Mouse (Mus musculus) ES-E14 (cell line): ENCODE measurements around the gene Gm10024. TPM values are rescaled to one million over a fixed set of nuclear protein-coding genes. Genes with fewer than 3 reads are reported as not detected.
"Not testable (repeated sequence)": the region's sequence is repeated elsewhere in the genome, so short reads cannot be mapped to it uniquely, and the experiment has no call there.

Source experiments
- DNase-seq: peaks from one replicate; pipeline ENCODE4 v3.0.0-alpha.2; 2013; ENCODE audit warnings: low read depth, low spot score
- H3K27ac ChIP-seq: 2 replicates; pipeline ENCODE4 v1.5.1; 2012; ENCODE audit warnings: low read depth, mild to moderate bottlenecking, low read length, moderate library complexity, mixed read lengths; ENCODE audit not compliant: poor library complexity, insufficient read depth, severe bottlenecking
- H3K36me3 ChIP-seq: 2 replicates; pipeline ENCODE4 v1.6.1; 2012; ENCODE audit warnings: mild to moderate bottlenecking, low read length, moderate library complexity, mixed read lengths; ENCODE audit not compliant: control insufficient read depth, poor library complexity, insufficient read depth, severe bottlenecking
- H3K4me1 ChIP-seq, 2 experiments: fragments of 150-350 bp in 1 of 2; sonication (generic) in 1 of 2; 2 replicates each; pipeline ENCODE4 v1.6.1; 2012; ENCODE audit warnings: low read length in 2 of 2, mild to moderate bottlenecking in 1 of 2, mixed read lengths in 1 of 2; ENCODE audit not compliant: control insufficient read depth in 2 of 2, insufficient read depth in 2 of 2, poor library complexity in 1 of 2
- H3K4me3 ChIP-seq, 2 experiments: fragments of 150-350 bp in 1 of 2; sonication (generic) in 1 of 2; 2 replicates each; pipeline ENCODE4 v1.5.1; 2012; ENCODE audit warnings: low read length in 2 of 2, low read depth in 1 of 2, mild to moderate bottlenecking in 1 of 2, mixed read lengths in 1 of 2; ENCODE audit not compliant: insufficient read depth in 1 of 2, poor library complexity in 1 of 2, severe bottlenecking in 1 of 2
- H3K9ac ChIP-seq: 2 replicates; pipeline ENCODE4 v1.6.1; 2012; ENCODE audit warnings: low read depth, mild to moderate bottlenecking, low read length, mixed read lengths; ENCODE audit not compliant: poor library complexity, insufficient read depth, severe bottlenecking
- H3K9me3 ChIP-seq: fragments of 150-350 bp; sonication (generic); 2 replicates; pipeline ENCODE4 v1.6.1; 2012; ENCODE audit warnings: low read depth, mild to moderate bottlenecking, low read length; ENCODE audit not compliant: control insufficient read depth, insufficient read depth
- CHD2 ChIP-seq: IDR thresholded peaks from 2 replicates; pipeline ENCODE4 v1.6.1; 2014; ENCODE audit warnings: mild to moderate bottlenecking, low read depth, low read length, inconsistent platforms
- HCFC1 ChIP-seq: IDR thresholded peaks from 2 replicates; pipeline ENCODE4 v1.6.1; 2012; ENCODE audit warnings: low read length, inconsistent platforms, borderline replicate concordance; ENCODE audit not compliant: insufficient read depth
- MAFK ChIP-seq: IDR thresholded peaks from 2 replicates; pipeline ENCODE4 v1.6.1; 2014; ENCODE audit warnings: mild to moderate bottlenecking, low read depth, low read length, inconsistent platforms; ENCODE audit not compliant: insufficient read depth
- ZC3H11A ChIP-seq: IDR thresholded peaks from 2 replicates; pipeline ENCODE4 v1.6.1; 2012; ENCODE audit warnings: low read depth, mild to moderate bottlenecking, inconsistent platforms, low read length, borderline replicate concordance
- ZNF384 ChIP-seq: IDR thresholded peaks from 2 replicates; pipeline ENCODE4 v1.6.1; 2012; ENCODE audit warnings: low read depth, low read length, inconsistent platforms
- in situ Hi-C, 2 experiments: fragments of 600-800 bp; cut with MboI; formaldehyde crosslinking; loops; one replicate each; pipeline ENCODE4 v1.15.1; 2025; ENCODE audit warnings: low sequenced_read_pairs in 2 of 2, inconsistent platforms in 1 of 2; ENCODE audit not compliant: unreplicated experiment in 2 of 2
- total RNA-seq: library from RNA; depleted of rRNA; stranded (reverse); fragments of 300-350 nt; gene quantifications from 2 replicates; pipeline ENCODE4 v1.2.3, GENCODE M21; 2012

Gm10024 gene
- total RNA-seq, 1 experiment: not detected

- in situ Hi-C loops: no loop called here
- Histone ChIP-seq H3K9me3 (no peaks in the 10 kb centered on the region), H3K9ac (no peak overlapping the region), H3K36me3 (no peaks in the 10 kb centered on the region), H3K4me3 (no peak overlapping the region), H3K27ac (no peak overlapping the region), H3K4me1 (no peaks in the 10 kb centered on the region)
- no peak for DNase-seq
- no peak for TF ChIP-seq MAFK
- TF ChIP-seq CHD2: no peak
- TF ChIP-seq ZC3H11A: no peak
- TF ChIP-seq ZNF384: no peak
- no peak for TF ChIP-seq HCFC1
Observed at GRCm38 (mm10) chr10:77738929-77739328, 27.7 kb downstream of the Gm10024 start.

GRCm38 (mm10) chr10:77741924-77742688 lies 30.8 kb downstream of the Gm10024 start, which contains the start of gene Gm18596:
Gene Gm18596 (minus strand): TSS chr10:77742638.
- H3K27ac ChIP-seq, H3K9me3 ChIP-seq, in situ Hi-C loops, H3K9ac ChIP-seq, H3K4me3 ChIP-seq, H3K4me1 ChIP-seq, DNase-seq, H3K36me3 ChIP-seq: not testable (repeated sequence)

- H3K4me3 ChIP-seq, DNase-seq, H3K27ac ChIP-seq, H3K4me1 ChIP-seq, in situ Hi-C loops, H3K36me3 ChIP-seq, H3K9ac ChIP-seq, H3K9me3 ChIP-seq: not testable (repeated sequence)
Observed at GRCm38 (mm10) chr10:77750686-77751085, 39.4 kb downstream of the Gm10024 start.

GRCm38 (mm10) chr10:77751254-77751653 lies 40.0 kb downstream of the Gm10024 start, which contains the start of gene Gm9736:
Gene Gm9736 (minus strand): TSS chr10:77751354.
- H3K36me3 ChIP-seq, in situ Hi-C loops, H3K4me3 ChIP-seq, H3K9ac ChIP-seq, H3K9me3 ChIP-seq, H3K4me1 ChIP-seq, DNase-seq, H3K27ac ChIP-seq: not testable (repeated sequence)

- DNase-seq, H3K9ac ChIP-seq, H3K9me3 ChIP-seq, H3K27ac ChIP-seq, in situ Hi-C loops, H3K36me3 ChIP-seq, H3K4me1 ChIP-seq, H3K4me3 ChIP-seq: not testable (repeated sequence)
Observed at GRCm38 (mm10) chr10:77752312-77752711, 41.1 kb downstream of the Gm10024 start.
